Mouse (Mus musculus) kidney, embryonic 15.5 days (tissue): ENCODE measurements at regions not wholly inside any gene's neighbourhood (a gene's known extent, or its start where the extent isn't known, plus 50 kb on each side); places are given as distances from the start of the nearest gene placed in this dataset.

Experiments
- ATAC-seq: fragments of 200-750 bp; cut with Nextera tagmentation; replicated peaks from 2 replicates; pipeline ENCODE4 v1.8.0; 2017; ENCODE audit warnings: moderate TSS enrichment; ENCODE audit not compliant: low FRiP score
- H3K27ac ChIP-seq: fragments of 300-500 bp; sonication (generic); 2 replicates; pipeline ENCODE4 v1.5.1; 2015; ENCODE audit warnings: mild to moderate bottlenecking, inconsistent platforms
- H3K27me3 ChIP-seq: fragments of 300-500 bp; sonication (generic); 2 replicates; pipeline ENCODE4 v1.6.1; 2015; ENCODE audit warnings: inconsistent platforms
- H3K36me3 ChIP-seq: fragments of 300-500 bp; sonication (generic); 2 replicates; pipeline ENCODE4 v1.6.1; 2015; ENCODE audit warnings: inconsistent platforms
- H3K4me1 ChIP-seq: fragments of 300-500 bp; sonication (generic); 2 replicates; pipeline ENCODE4 v1.6.1; 2015; ENCODE audit warnings: inconsistent platforms
- H3K4me2 ChIP-seq: fragments of 300-500 bp; sonication (generic); 2 replicates; pipeline ENCODE4 v1.6.1; 2015; ENCODE audit warnings: moderate library complexity, mild to moderate bottlenecking, inconsistent platforms
- H3K4me3 ChIP-seq: fragments of 300-500 bp; sonication (generic); replicated peaks from 2 replicates; pipeline ENCODE4 v1.5.1; 2015; ENCODE audit warnings: mild to moderate bottlenecking, inconsistent platforms
- H3K9ac ChIP-seq: fragments of 300-500 bp; sonication (generic); 2 replicates; pipeline ENCODE4 v1.6.1; 2015; ENCODE audit warnings: mild to moderate bottlenecking, inconsistent platforms
- H3K9me3 ChIP-seq: fragments of 300-500 bp; sonication (generic); replicated peaks from 2 replicates; pipeline ENCODE4 v1.6.1; 2016; ENCODE audit warnings: inconsistent platforms
- WGBS: fragments of 180-500 bp; shearing (Covaris S2); methylation state at CpG from one replicate; pipeline ENCODE4 v1.1.7; 2015; ENCODE audit warnings: mixed read lengths; 5-methylcytosine and 5-hydroxymethylcytosine counted together

GRCm38 (mm10) chr2:162714976-162715375, 54.0 kb upstream of the Ptprt start:
- H3K9ac ChIP-seq: no peak overlapping the region
- 0 out of 2 replicates have a peak, but pooled peaks cover 2% of the 10 kb centered on the region for H3K27me3 ChIP-seq
- no peak for ATAC-seq
- H3K4me1 ChIP-seq: no peaks in the 10 kb centered on the region
- 81% methylated on average over 8 of the region's 8 CpGs for WGBS
- H3K4me2 ChIP-seq: no peak overlapping the region
- no peak overlapping the region for H3K4me3 ChIP-seq
- H3K36me3 ChIP-seq: no peaks in the 10 kb centered on the region
- no peak overlapping the region for H3K27ac ChIP-seq
- H3K9me3 ChIP-seq: no peaks in the 10 kb centered on the region

GRCm38 (mm10) chr2:162712972-162713371, 52.0 kb upstream of the Ptprt start:
- 0 out of 2 replicates have a peak, but pooled peaks cover 2% of the 10 kb centered on the region for H3K27me3 ChIP-seq
- H3K4me3 ChIP-seq: no peak overlapping the region
- H3K9me3 ChIP-seq: no peaks in the 10 kb centered on the region
- no peak overlapping the region for H3K27ac ChIP-seq
- no peak overlapping the region for H3K4me2 ChIP-seq
- no peak overlapping the region for H3K9ac ChIP-seq
- no peaks in the 10 kb centered on the region for H3K36me3 ChIP-seq
- no peak for ATAC-seq
- H3K4me1 ChIP-seq: no peaks in the 10 kb centered on the region
- 69% methylated on average over 1 of the region's 1 CpGs for WGBS

- Histone ChIP-seq H3K9ac (no peak overlapping the region), H3K4me3 (no peak overlapping the region), H3K27me3 (0 out of 2 replicates have a peak, but pooled peaks cover 2% of the 10 kb centered on the region), H3K9me3 (no peaks in the 10 kb centered on the region), H3K4me2 (no peak overlapping the region), H3K36me3 (no peaks in the 10 kb centered on the region), H3K4me1 (no peaks in the 10 kb centered on the region), H3K27ac (no peak overlapping the region)
- 84% methylated on average over 9 of the region's 9 CpGs for WGBS
- ATAC-seq: no peak
Observed at GRCm38 (mm10) chr2:162712394-162712793, 51.4 kb upstream of the Ptprt start.
